Mouse (Mus musculus): ENCODE measurements around the gene Kdsr. TPM values are rescaled to one million over a fixed set of nuclear protein-coding genes. Genes with fewer than 3 reads are reported as not detected.

Kdsr gene
- total and polyA plus RNA-seq, 3 experiments = 3.3 to 6.3 (median 4.7) TPM

- H3K27ac ChIP-seq (ENCODE audit: insufficient read depth, low read depth) = no peak overlapping the region; the same call in 1 of the 2 replicates
- DNase-seq (ENCODE audit: extremely low read depth) = peak; percentile 55
- H3K4me3 ChIP-seq (replicated peaks in 1 of 3; ENCODE audit: low read depth in 2 of 3, low read length in 2 of 3, poor library complexity in 1 of 3) = no peak overlapping the region
- in situ Hi-C loops (cut with MboI; ENCODE audit: low pct_ligation_motif_present, low pct_unique_long_range_greater_than_20kb, low sequenced_read_pairs) (no loop called here), dilution Hi-C loops (cut with MboI; ENCODE audit: extremely low pct_ligation_motif_present, extremely low pct_unique_long_range_greater_than_20kb, low sequenced_read_pairs) (no loop called here)
- TF ChIP-seq USF2 (conservative IDR thresholded peaks at IDR 0.05; ENCODE audit: low read depth, low read length) (no peak), ZKSCAN1 (IDR thresholded peaks at IDR 0.05; ENCODE audit: borderline replicate concordance, low read depth, low read length) (no peak), SMC3 (IDR thresholded peaks at IDR 0.05; ENCODE audit: low read depth, low read length) (no peak), POLR2AphosphoS2 (IDR thresholded peaks at IDR 0.05; ENCODE audit: low read depth, low read length) (0 out of 2 replicates have a peak, but pooled peaks have one; percentile 20), TCF12 (IDR thresholded peaks at IDR 0.05; ENCODE audit: low read depth, low read length) (no peak), NRF1 (IDR thresholded peaks at IDR 0.05; ENCODE audit: low read depth, low read length) (peak; percentile 35; the same call in 1 of the 2 replicates), KAT2A (IDR thresholded peaks at IDR 0.05; ENCODE audit: insufficient replicate concordance, low read length) (no peak)
- H3K9ac ChIP-seq (ENCODE audit: insufficient read depth, low read depth) = no peak overlapping the region
- peak overlapping the region; percentile 13; the same call in 1 of the 2 replicates for H3K4me2 ChIP-seq (ENCODE audit: insufficient read depth, low read depth, poor library complexity, severe bottlenecking)
- H3K4me1 ChIP-seq (ENCODE audit: control insufficient read depth in 1 of 2, insufficient read depth in 2 of 2) = peaks cover 6 to 19% of the 10 kb centered on the region in 2 experiments
- H3K27me3 ChIP-seq (replicated peaks) = no peaks in the 10 kb centered on the region
- no peaks in the 10 kb centered on the region for H3K79me2 ChIP-seq (replicated peaks; ENCODE audit: control insufficient read depth, extremely low read depth, insufficient read depth, poor library complexity, severe bottlenecking)
- peaks cover 20 to 62% of the 10 kb centered on the region in 2 experiments for H3K36me3 ChIP-seq (replicated peaks in 1 of 2; ENCODE audit: control insufficient read depth in 1 of 2, insufficient read depth in 1 of 2, low read length in 1 of 2)
- H3K9me3 ChIP-seq (replicated peaks; ENCODE audit: low read length) = no peaks in the 10 kb centered on the region
These were observed 5.3 kb upstream of the Kdsr start for GRCm38 (mm10) chr1:106764846-106765245.

- H3K27ac ChIP-seq (ENCODE audit: insufficient read depth, low read depth) = no peak overlapping the region
- in situ Hi-C loops (cut with MboI; ENCODE audit: low pct_ligation_motif_present, low pct_unique_long_range_greater_than_20kb, low sequenced_read_pairs) = no loop called here
- no peak overlapping the region for H3K4me2 ChIP-seq (ENCODE audit: insufficient read depth, low read depth, poor library complexity, severe bottlenecking)
- H3K4me1 ChIP-seq (ENCODE audit: control insufficient read depth in 1 of 2, insufficient read depth in 2 of 2) = peaks cover 6 to 19% of the 10 kb centered on the region in 2 experiments
- TF ChIP-seq NRF1 (IDR thresholded peaks at IDR 0.05; ENCODE audit: low read depth, low read length) (no peak), E2F4 (IDR thresholded peaks at IDR 0.05; ENCODE audit: insufficient replicate concordance, low read depth, low read length) (no peak), ELF1 (IDR thresholded peaks at IDR 0.05; ENCODE audit: low read depth, low read length) (no peak), POLR2AphosphoS2 (IDR thresholded peaks at IDR 0.05; ENCODE audit: low read depth, low read length) (no peak), USF2 (conservative IDR thresholded peaks at IDR 0.05; ENCODE audit: low read depth, low read length) (no peak), MAZ (IDR thresholded peaks at IDR 0.05; ENCODE audit: low read depth, low read length) (no peak), CTCF (conservative IDR thresholded peaks at IDR 0.05 in 1 of 2, IDR thresholded peaks at IDR 0.05 in 1 of 2; ENCODE audit: low read depth in 2 of 2, low read length in 2 of 2) (no peak), SIN3A (IDR thresholded peaks at IDR 0.05; ENCODE audit: low read length) (no peak), SMC3 (IDR thresholded peaks at IDR 0.05; ENCODE audit: low read depth, low read length) (no peak)
- no peaks in the 10 kb centered on the region for H3K9me3 ChIP-seq (replicated peaks; ENCODE audit: low read length)
- H3K79me2 ChIP-seq (replicated peaks; ENCODE audit: control insufficient read depth, extremely low read depth, insufficient read depth, poor library complexity, severe bottlenecking) = no peaks in the 10 kb centered on the region
- DNase-seq (ENCODE audit: extremely low read depth) = no peak
- dilution Hi-C loops (cut with MboI; ENCODE audit: extremely low pct_ligation_motif_present, extremely low pct_unique_long_range_greater_than_20kb, low sequenced_read_pairs) = no loop called here
- no peaks in the 10 kb centered on the region for H3K27me3 ChIP-seq (replicated peaks)
- H3K36me3 ChIP-seq (replicated peaks in 1 of 2; ENCODE audit: control insufficient read depth in 1 of 2, insufficient read depth in 1 of 2, low read length in 1 of 2) = peaks cover 19 to 59% of the 10 kb centered on the region in 2 experiments
- no peak overlapping the region for H3K4me3 ChIP-seq (replicated peaks in 1 of 3; ENCODE audit: low read depth in 2 of 3, low read length in 2 of 3, poor library complexity in 1 of 3)
- H3K9ac ChIP-seq (ENCODE audit: insufficient read depth, low read depth) = no peak overlapping the region
These were observed 4.8 kb upstream of the Kdsr start for GRCm38 (mm10) chr1:106764281-106764680.

- in situ Hi-C loops (cut with MboI; ENCODE audit: low pct_ligation_motif_present, low pct_unique_long_range_greater_than_20kb, low sequenced_read_pairs) = no loop called here
These were observed 1.2 kb upstream of the Kdsr start for GRCm38 (mm10) chr1:106760750-106761149.

More at GRCm38 (mm10) chr1:106760750-106761149, 1.2 kb upstream of the Kdsr start:
- no peak overlapping the region for H3K4me3 ChIP-seq (replicated peaks in 1 of 3; ENCODE audit: low read depth in 2 of 3, low read length in 2 of 3, poor library complexity in 1 of 3)
- DNase-seq (ENCODE audit: extremely low read depth) = no peak
- peaks cover 4 to 34% of the 10 kb centered on the region in 2 experiments for H3K36me3 ChIP-seq (replicated peaks in 1 of 2; ENCODE audit: control insufficient read depth in 1 of 2, insufficient read depth in 1 of 2, low read length in 1 of 2)
- H3K4me1 ChIP-seq (ENCODE audit: control insufficient read depth in 1 of 2, insufficient read depth in 2 of 2) = peaks cover 10 to 28% of the 10 kb centered on the region in 2 experiments
- no peak overlapping the region for H3K4me2 ChIP-seq (ENCODE audit: insufficient read depth, low read depth, poor library complexity, severe bottlenecking)
- no peak for TF ChIP-seq USF1 (IDR thresholded peaks at IDR 0.05; ENCODE audit: low read depth, low read length)
- TF ChIP-seq JUN (IDR thresholded peaks at IDR 0.05; ENCODE audit: insufficient read depth, low read depth, low read length) = no peak
- TF ChIP-seq CHD2 (IDR thresholded peaks at IDR 0.05; ENCODE audit: low read length) = no peak
- TF ChIP-seq POLR2AphosphoS2 (IDR thresholded peaks at IDR 0.05; ENCODE audit: low read depth, low read length) = no peak
- TF ChIP-seq IRF4 (IDR thresholded peaks at IDR 0.05; ENCODE audit: low read depth, low read length) = no peak
- no peak for TF ChIP-seq ZC3H11A (IDR thresholded peaks at IDR 0.05; ENCODE audit: low read depth, low read length)
- H3K79me2 ChIP-seq (replicated peaks; ENCODE audit: control insufficient read depth, extremely low read depth, insufficient read depth, poor library complexity, severe bottlenecking) = no peaks in the 10 kb centered on the region
- H3K9me3 ChIP-seq (replicated peaks; ENCODE audit: low read length) = no peaks in the 10 kb centered on the region
- dilution Hi-C loops (cut with MboI; ENCODE audit: extremely low pct_ligation_motif_present, extremely low pct_unique_long_range_greater_than_20kb, low sequenced_read_pairs) = no loop called here
- H3K27me3 ChIP-seq (replicated peaks) = no peaks in the 10 kb centered on the region
- no peak overlapping the region for H3K27ac ChIP-seq (ENCODE audit: insufficient read depth, low read depth)
- no peak overlapping the region; the same call in 1 of the 2 replicates for H3K9ac ChIP-seq (ENCODE audit: insufficient read depth, low read depth)

Measured in CH12.LX (cell line).